Mouse (Mus musculus) stomach, postnatal 0 days (tissue): ENCODE measurements at regions not wholly inside any gene's neighbourhood (a gene's known extent, or its start where the extent isn't known, plus 50 kb on each side); places are given as distances from the start of the nearest gene placed in this dataset.

ENCODE experiments used
- ATAC-seq: fragments of 200-750 bp; cut with Nextera tagmentation; 2 replicates; pipeline ENCODE4 v1.8.0; 2017; ENCODE audit not compliant: low FRiP score, low TSS enrichment
- DNase-seq: peaks from one replicate; pipeline ENCODE4 v3.0.0-alpha.2; 2016; ENCODE audit warnings: low spot score
- H3K27ac ChIP-seq: fragments of 300-500 bp; sonication (generic); replicated peaks from 2 replicates; pipeline ENCODE4 v1.5.1; 2014; ENCODE audit warnings: mild to moderate bottlenecking, control low read depth
- H3K27me3 ChIP-seq: fragments of 300-500 bp; sonication (generic); 2 replicates; pipeline ENCODE4 v1.6.1; 2014; ENCODE audit warnings: low read length; ENCODE audit not compliant: control insufficient read depth, insufficient read depth
- H3K36me3 ChIP-seq: fragments of 300-500 bp; sonication (generic); 2 replicates; pipeline ENCODE4 v1.6.1; 2014; ENCODE audit warnings: low read length, mixed read lengths; ENCODE audit not compliant: control insufficient read depth, insufficient read depth
- H3K4me1 ChIP-seq: fragments of 300-500 bp; sonication (generic); replicated peaks from 2 replicates; pipeline ENCODE4 v1.6.1; 2014; ENCODE audit warnings: antibody characterized with exemption; ENCODE audit not compliant: control insufficient read depth, insufficient read depth
- H3K4me2 ChIP-seq: fragments of 300-500 bp; sonication (generic); replicated peaks from 2 replicates; pipeline ENCODE4 v1.6.1; 2014; ENCODE audit warnings: low read depth, mild to moderate bottlenecking, control low read depth, moderate library complexity
- H3K4me3 ChIP-seq: fragments of 300-500 bp; sonication (generic); 2 replicates; pipeline ENCODE4 v1.5.1; 2014; ENCODE audit warnings: low read depth, low read length, control low read depth
- H3K9ac ChIP-seq: fragments of 300-500 bp; sonication (generic); 2 replicates; pipeline ENCODE4 v1.6.1; 2014; ENCODE audit warnings: mild to moderate bottlenecking, low read length, control low read depth, mixed read lengths
- H3K9me3 ChIP-seq: fragments of 300-500 bp; sonication (generic); 2 replicates; pipeline ENCODE4 v1.6.1; 2016; ENCODE audit warnings: low read length; ENCODE audit not compliant: control insufficient read depth
- CTCF ChIP-seq: IDR thresholded peaks from 2 replicates; pipeline ENCODE4 v1.5.1; 2016; ENCODE audit warnings: antibody characterized with exemption, low read depth, mild to moderate bottlenecking, moderate library complexity
- EP300 ChIP-seq: optimal IDR thresholded peaks from 2 replicates; pipeline ENCODE3; 2016; ENCODE audit warnings: antibody characterized with exemption
- WGBS: fragments of 180-500 bp; shearing (Covaris S2); extraction: QIAGEN DNeasy Blood & Tissue Kit; methylation state at CpG from one replicate; pipeline ENCODE4 v1.1.7; 2014; 5-methylcytosine and 5-hydroxymethylcytosine counted together

- TF ChIP-seq EP300 (no peak), CTCF (peak; percentile 58)
- no peaks in the 10 kb centered on the region for H3K36me3 ChIP-seq
- no peaks in the 10 kb centered on the region for H3K4me1 ChIP-seq
- H3K9me3 ChIP-seq = no peaks in the 10 kb centered on the region
- no peak overlapping the region for H3K4me2 ChIP-seq
- H3K27ac ChIP-seq = no peak overlapping the region
- ATAC-seq (no peak), DNase-seq (no peak)
- H3K27me3 ChIP-seq = no peaks in the 10 kb centered on the region
- WGBS = 8% methylated on average over 13 of the region's 13 CpGs
- H3K9ac ChIP-seq = no peak overlapping the region
- no peak overlapping the region for H3K4me3 ChIP-seq
Measured at GRCm38 (mm10) chr14:48888954-48889353, 176.9 kb upstream of the Ap5m1 start.

- Histone ChIP-seq H3K27me3 (no peaks in the 10 kb centered on the region), H3K9ac (no peak overlapping the region), H3K4me1 (no peaks in the 10 kb centered on the region), H3K27ac (no peak overlapping the region), H3K4me3 (no peak overlapping the region), H3K9me3 (no peaks in the 10 kb centered on the region), H3K36me3 (no peaks in the 10 kb centered on the region), H3K4me2 (no peak overlapping the region)
- no peak for TF ChIP-seq CTCF
- TF ChIP-seq EP300 = no peak
- ATAC-seq (no peak), DNase-seq (no peak)
- WGBS = 29% methylated on average over 6 of the region's 6 CpGs
Measured at GRCm38 (mm10) chr14:48880041-48880440, 185.9 kb upstream of the Ap5m1 start.

GRCm38 (mm10) chr14:48877998-48878657, 187.8 kb upstream of the Ap5m1 start:
- Histone ChIP-seq H3K9ac (no peak overlapping the region), H3K4me1 (no peaks in the 10 kb centered on the region), H3K27ac (no peak overlapping the region), H3K4me3 (no peak overlapping the region), H3K36me3 (no peaks in the 10 kb centered on the region), H3K27me3 (no peaks in the 10 kb centered on the region), H3K9me3 (no peaks in the 10 kb centered on the region), H3K4me2 (no peak overlapping the region)
- DNase-seq (no peak), ATAC-seq (no peak)
- TF ChIP-seq EP300 (no peak), CTCF (no peak)
- 75% methylated on average over 12 of the region's 12 CpGs for WGBS

- Histone ChIP-seq H3K4me3 (no peak overlapping the region), H3K27ac (no peak overlapping the region), H3K27me3 (no peaks in the 10 kb centered on the region), H3K36me3 (no peaks in the 10 kb centered on the region), H3K4me2 (no peak overlapping the region), H3K9ac (no peak overlapping the region), H3K4me1 (no peaks in the 10 kb centered on the region), H3K9me3 (no peaks in the 10 kb centered on the region)
- no peak for ATAC-seq
- WGBS = 88% methylated on average over 3 of the region's 3 CpGs
- no peak for TF ChIP-seq CTCF
- no peak for TF ChIP-seq EP300
- no peak for DNase-seq
Measured at GRCm38 (mm10) chr14:48871313-48871712, 194.6 kb upstream of the Ap5m1 start.

GRCm38 (mm10) chr14:48869956-48870355, 195.9 kb upstream of the Ap5m1 start:
- no peaks in the 10 kb centered on the region for H3K27me3 ChIP-seq
- WGBS = 45% methylated on average over 10 of the region's 10 CpGs
- TF ChIP-seq CTCF (no peak), EP300 (no peak)
- no peak overlapping the region for H3K4me2 ChIP-seq
- H3K9ac ChIP-seq = no peak overlapping the region
- ATAC-seq = no peak
- no peak for DNase-seq
- no peaks in the 10 kb centered on the region for H3K36me3 ChIP-seq
- no peaks in the 10 kb centered on the region for H3K4me1 ChIP-seq
- no peak overlapping the region for H3K4me3 ChIP-seq
- H3K9me3 ChIP-seq = no peaks in the 10 kb centered on the region
- H3K27ac ChIP-seq = no peak overlapping the region

- ATAC-seq (no peak), DNase-seq (no peak)
- Histone ChIP-seq H3K27me3 (no peaks in the 10 kb centered on the region), H3K9ac (no peak overlapping the region), H3K4me2 (no peak overlapping the region), H3K4me1 (no peaks in the 10 kb centered on the region), H3K27ac (no peak overlapping the region), H3K36me3 (no peaks in the 10 kb centered on the region), H3K9me3 (no peaks in the 10 kb centered on the region), H3K4me3 (no peak overlapping the region)
- 89% methylated on average over 5 of the region's 5 CpGs for WGBS
- TF ChIP-seq CTCF (no peak), EP300 (no peak)
Measured at GRCm38 (mm10) chr14:48855453-48855852, 181.8 kb upstream of the Otx2 start.
